Mouse (Mus musculus): ENCODE data around the gene Arhgap5. TPM values are rescaled to one million over a fixed set of nuclear protein-coding genes. Genes with fewer than 3 reads are reported as not detected.
A peak's percentile ranks its signal among the peaks of the same experiment; 100 is the strongest.

Arhgap5 gene
- polyA plus RNA-seq, 1 experiment, result 74.7 TPM

DNA sequence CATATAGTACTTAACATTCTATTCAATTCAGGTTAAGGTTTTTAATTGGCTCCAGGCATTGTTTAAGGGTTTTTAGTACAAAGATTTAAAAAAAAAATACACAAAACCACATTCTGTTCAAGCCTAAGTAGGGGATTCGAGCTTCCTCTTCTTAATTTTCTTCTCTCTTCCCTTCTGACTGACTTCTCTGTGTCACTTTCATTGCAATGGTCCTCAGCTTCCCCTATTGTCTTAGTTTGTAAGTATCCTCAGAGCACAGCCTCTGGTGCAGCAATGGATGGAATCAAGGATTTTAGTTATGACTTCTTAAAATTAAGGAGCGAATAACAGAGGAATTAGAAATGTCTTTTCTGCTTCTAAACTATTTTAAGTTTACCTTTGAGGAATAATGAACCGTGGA is 1.6 kb upstream of the Arhgap5 start:
- no peak for DNase-seq
- Histone ChIP-seq H3K4me3 (replicated peaks; ENCODE audit: insufficient read depth, low read depth, low read length) (no peak overlapping the region), H3K4me1 (ENCODE audit: control insufficient read depth, insufficient read depth, low read length) (no peaks in the 10 kb centered on the region), H3K27ac (ENCODE audit: insufficient read depth, low read length) (no peak overlapping the region), H3K27me3 (ENCODE audit: control insufficient read depth, insufficient read depth, low read length) (no peaks in the 10 kb centered on the region)
- TF ChIP-seq CTCF (IDR thresholded peaks at IDR 0.05; ENCODE audit: borderline replicate concordance, insufficient read depth, low read depth, low read length) (no peak), POLR2A (IDR thresholded peaks at IDR 0.05; ENCODE audit: borderline replicate concordance, insufficient read depth, low read length) (no peak)
- WGBS, result 84% methylated on average over 3 of the region's 3 CpGs

DNA sequence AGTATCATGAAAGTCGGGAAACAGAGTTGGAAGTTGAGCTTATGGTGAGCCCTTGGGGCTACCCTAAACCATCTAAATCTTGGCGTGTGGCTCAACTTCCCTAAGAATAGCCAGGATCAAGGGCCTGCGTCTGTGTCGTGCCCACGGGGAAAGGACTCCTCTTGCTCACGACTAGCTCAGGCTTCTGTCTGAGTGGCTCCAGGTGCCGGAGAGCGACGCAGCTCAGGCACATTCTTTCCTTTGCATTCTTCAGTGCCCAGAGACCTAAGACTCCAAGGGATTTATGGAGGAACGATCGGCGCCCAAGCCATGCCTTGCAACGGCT is 679 bp upstream of the Arhgap5 start:
- Histone ChIP-seq H3K4me1 (ENCODE audit: control insufficient read depth, insufficient read depth, low read length) (no peaks in the 10 kb centered on the region), H3K27me3 (ENCODE audit: control insufficient read depth, insufficient read depth, low read length) (no peaks in the 10 kb centered on the region), H3K4me3 (replicated peaks; ENCODE audit: insufficient read depth, low read depth, low read length) (peak overlapping the region; percentile 95), H3K27ac (ENCODE audit: insufficient read depth, low read length) (peak overlapping the region; percentile 67)
- WGBS, result under 1% methylated on average over 13 of the region's 13 CpGs
- TF ChIP-seq POLR2A (IDR thresholded peaks at IDR 0.05; ENCODE audit: borderline replicate concordance, insufficient read depth, low read length), result no peak
- no peak for TF ChIP-seq CTCF (IDR thresholded peaks at IDR 0.05; ENCODE audit: borderline replicate concordance, insufficient read depth, low read depth, low read length)
- no peak for DNase-seq

DNA sequence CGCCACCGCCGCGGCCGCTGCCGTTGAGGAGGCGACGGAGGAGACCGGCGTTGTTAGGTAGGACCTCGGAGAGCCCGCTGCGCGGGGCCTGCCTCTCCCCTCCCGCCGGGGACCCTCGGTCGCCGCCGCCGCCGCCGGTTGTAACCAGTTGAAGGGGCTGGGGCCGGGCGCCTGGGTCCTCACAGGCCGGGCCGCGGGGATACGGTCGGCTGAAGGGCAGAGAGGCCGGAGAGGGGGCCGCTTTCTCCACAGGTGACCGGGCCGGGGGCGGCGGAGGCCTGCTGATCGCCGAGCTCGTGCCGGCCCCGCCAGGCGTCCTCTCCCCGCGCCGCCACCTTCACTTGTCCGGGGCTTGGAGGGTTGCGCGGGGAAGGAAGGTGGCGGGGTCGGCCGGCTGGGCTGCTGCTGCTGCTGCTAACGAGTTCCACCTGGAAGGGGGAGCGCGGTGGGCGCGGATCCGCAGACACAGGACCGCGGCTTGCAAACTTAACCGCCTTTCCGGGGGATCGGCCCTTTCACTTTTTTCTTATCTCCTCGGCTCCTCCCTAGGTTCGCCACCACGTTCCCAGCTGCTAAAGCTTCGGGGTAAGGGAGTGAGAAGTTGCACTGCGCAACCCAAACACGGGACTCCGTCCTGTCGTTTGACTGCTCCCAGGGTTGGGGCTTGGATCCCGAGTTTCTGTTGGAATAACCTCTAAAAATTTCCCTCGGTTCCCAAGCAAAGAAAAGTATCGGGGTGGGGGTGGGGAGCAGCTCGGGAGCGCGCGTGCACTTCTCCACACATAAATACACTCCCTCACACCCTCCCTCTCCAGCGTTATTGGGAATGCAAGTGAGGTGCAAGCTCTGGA is 784 bp downstream of the Arhgap5 start:
- under 1% methylated on average over 78 of the region's 78 CpGs for WGBS
- Histone ChIP-seq H3K4me1 (ENCODE audit: control insufficient read depth, insufficient read depth, low read length) (no peaks in the 10 kb centered on the region), H3K4me3 (replicated peaks; ENCODE audit: insufficient read depth, low read depth, low read length) (peak overlapping the region; percentile 97), H3K27me3 (ENCODE audit: control insufficient read depth, insufficient read depth, low read length) (no peaks in the 10 kb centered on the region), H3K27ac (ENCODE audit: insufficient read depth, low read length) (peak overlapping the region; percentile 62)
- DNase-seq, result peak in 1 of 2 experiments; percentile 48
- TF ChIP-seq CTCF (IDR thresholded peaks at IDR 0.05; ENCODE audit: borderline replicate concordance, insufficient read depth, low read depth, low read length), result no peak
- no peak for TF ChIP-seq POLR2A (IDR thresholded peaks at IDR 0.05; ENCODE audit: borderline replicate concordance, insufficient read depth, low read length)

DNA sequence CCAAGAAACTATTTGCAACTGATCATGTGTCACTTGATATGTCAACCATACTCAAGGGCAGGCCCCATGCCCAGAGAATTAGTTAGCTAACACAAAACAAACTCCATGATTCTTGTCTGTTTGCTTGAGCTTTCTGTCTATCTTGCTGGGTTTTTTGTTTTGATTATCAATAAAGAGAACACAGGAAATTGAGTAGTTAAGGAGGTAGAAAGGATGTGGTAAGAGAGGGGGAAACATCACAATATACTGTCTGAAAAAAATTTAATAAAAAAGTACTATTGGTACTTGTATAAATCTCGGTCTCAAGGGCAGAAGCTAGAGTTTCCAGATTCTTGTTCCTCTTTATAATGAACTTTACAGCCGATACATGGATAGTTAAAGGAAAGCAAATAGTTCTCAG is 20.9 kb downstream of the Arhgap5 start:
- no peaks in the 10 kb centered on the region for H3K27me3 ChIP-seq (ENCODE audit: control insufficient read depth, insufficient read depth, low read length)
- 96% methylated on average over 2 of the region's 2 CpGs for WGBS
- H3K27ac ChIP-seq (ENCODE audit: insufficient read depth, low read length), result no peak overlapping the region
- TF ChIP-seq CTCF (IDR thresholded peaks at IDR 0.05; ENCODE audit: borderline replicate concordance, insufficient read depth, low read depth, low read length) (no peak), POLR2A (IDR thresholded peaks at IDR 0.05; ENCODE audit: borderline replicate concordance, insufficient read depth, low read length) (no peak)
- H3K4me3 ChIP-seq (replicated peaks; ENCODE audit: insufficient read depth, low read depth, low read length), result no peak overlapping the region
- DNase-seq, result no peak
- no peaks in the 10 kb centered on the region for H3K4me1 ChIP-seq (ENCODE audit: control insufficient read depth, insufficient read depth, low read length)

DNA sequence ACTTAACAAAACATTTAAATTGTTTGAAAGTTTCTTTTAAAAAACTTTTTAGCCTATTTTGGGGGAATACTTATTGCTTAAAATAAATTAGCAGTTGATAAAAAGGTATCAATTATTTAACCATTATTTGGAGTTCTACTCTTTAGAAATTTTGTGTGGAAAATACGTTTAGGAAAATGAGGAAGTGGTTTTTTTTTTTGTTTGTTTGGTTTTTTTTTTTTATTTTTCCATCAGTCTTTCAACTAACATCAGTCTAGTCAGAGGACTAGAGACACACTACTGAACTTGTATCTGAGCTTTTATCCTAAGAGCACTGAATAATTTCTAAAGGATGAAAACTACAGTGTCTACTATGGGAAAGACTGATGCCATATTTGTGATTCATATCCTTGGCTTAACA is 21.7 kb downstream of the Arhgap5 start:
- WGBS, result 90% methylated on average over 1 of the region's 1 CpGs
- TF ChIP-seq CTCF (IDR thresholded peaks at IDR 0.05; ENCODE audit: borderline replicate concordance, insufficient read depth, low read depth, low read length), result no peak
- no peak overlapping the region for H3K27ac ChIP-seq (ENCODE audit: insufficient read depth, low read length)
- no peak for DNase-seq
- H3K4me3 ChIP-seq (replicated peaks; ENCODE audit: insufficient read depth, low read depth, low read length), result no peak overlapping the region
- no peaks in the 10 kb centered on the region for H3K27me3 ChIP-seq (ENCODE audit: control insufficient read depth, insufficient read depth, low read length)
- no peaks in the 10 kb centered on the region for H3K4me1 ChIP-seq (ENCODE audit: control insufficient read depth, insufficient read depth, low read length)

DNA sequence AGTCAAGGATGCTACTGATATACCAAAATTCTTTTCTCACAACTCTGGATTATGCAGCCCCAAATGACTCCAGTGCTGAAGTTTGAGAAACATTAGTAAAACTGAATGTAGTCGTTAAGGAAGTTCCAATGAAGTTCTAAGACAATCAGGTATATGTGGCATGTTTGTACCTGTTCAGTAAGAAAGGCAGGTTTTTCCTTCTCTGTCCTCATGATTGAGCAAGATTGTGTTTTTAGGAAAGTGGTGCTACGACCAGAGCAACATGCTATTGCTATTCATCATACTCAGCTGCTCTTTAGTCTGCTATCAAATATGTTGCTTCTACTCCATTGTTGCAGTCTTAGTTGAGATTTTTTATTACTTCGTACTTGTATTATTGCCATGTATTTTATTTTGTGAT is 26.0 kb downstream of the Arhgap5 start:
- no peak overlapping the region for H3K27ac ChIP-seq (ENCODE audit: insufficient read depth, low read length)
- no peaks in the 10 kb centered on the region for H3K4me1 ChIP-seq (ENCODE audit: control insufficient read depth, insufficient read depth, low read length)
- 94% methylated on average over 3 of the region's 3 CpGs for WGBS
- no peak overlapping the region for H3K4me3 ChIP-seq (replicated peaks; ENCODE audit: insufficient read depth, low read depth, low read length)
- no peaks in the 10 kb centered on the region for H3K27me3 ChIP-seq (ENCODE audit: control insufficient read depth, insufficient read depth, low read length)
- no peak for TF ChIP-seq POLR2A (IDR thresholded peaks at IDR 0.05; ENCODE audit: borderline replicate concordance, insufficient read depth, low read length)
- TF ChIP-seq CTCF (IDR thresholded peaks at IDR 0.05; ENCODE audit: borderline replicate concordance, insufficient read depth, low read depth, low read length), result no peak
- no peak for DNase-seq

DNA sequence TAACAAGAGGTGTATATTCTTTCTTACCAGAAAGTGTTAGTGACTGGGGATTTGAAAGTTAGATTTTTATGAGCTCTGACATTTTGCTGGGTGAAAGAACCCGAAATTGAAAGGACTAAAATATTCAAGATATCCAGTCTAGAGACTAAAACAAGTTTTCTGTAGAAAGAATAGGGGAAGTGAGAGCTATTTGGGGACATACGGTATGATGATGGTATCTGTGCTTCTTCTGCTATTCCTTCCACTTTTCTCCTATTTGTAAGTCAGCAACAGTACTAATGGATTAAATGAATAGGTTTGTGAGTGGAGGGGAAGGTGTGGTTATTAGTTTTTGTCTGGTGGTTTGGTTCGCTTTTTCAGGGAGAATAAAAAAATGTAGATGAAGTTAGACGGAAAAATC is 37.5 kb downstream of the Arhgap5 start:
- no peaks in the 10 kb centered on the region for H3K4me1 ChIP-seq (ENCODE audit: control insufficient read depth, insufficient read depth, low read length)
- H3K4me3 ChIP-seq (replicated peaks; ENCODE audit: insufficient read depth, low read depth, low read length), result no peak overlapping the region
- TF ChIP-seq POLR2A (IDR thresholded peaks at IDR 0.05; ENCODE audit: borderline replicate concordance, insufficient read depth, low read length), result no peak
- TF ChIP-seq CTCF (IDR thresholded peaks at IDR 0.05; ENCODE audit: borderline replicate concordance, insufficient read depth, low read depth, low read length), result no peak
- no peak for DNase-seq
- H3K27me3 ChIP-seq (ENCODE audit: control insufficient read depth, insufficient read depth, low read length), result no peaks in the 10 kb centered on the region
- no peak overlapping the region for H3K27ac ChIP-seq (ENCODE audit: insufficient read depth, low read length)
- WGBS, result 84% methylated on average over 4 of the region's 4 CpGs

DNA sequence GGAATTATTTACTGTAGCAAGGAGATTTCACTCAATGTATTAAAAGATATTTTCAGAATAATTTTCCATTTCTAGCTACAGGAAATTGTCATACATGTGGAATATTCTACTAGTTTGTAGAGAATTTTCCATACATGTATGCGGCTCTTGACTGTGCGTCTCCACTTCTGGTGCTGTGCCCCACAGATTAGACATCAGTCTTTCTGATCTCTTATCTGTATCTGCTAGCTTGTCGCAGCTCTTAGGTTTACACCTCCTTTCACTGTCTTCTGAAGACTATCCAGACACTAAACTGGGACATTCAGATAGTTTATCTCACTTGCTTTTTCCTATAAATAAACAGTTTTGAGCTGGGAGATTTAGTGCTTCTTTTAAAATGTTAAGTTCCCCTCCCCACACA is 40.8 kb downstream of the Arhgap5 start:
- no peak for DNase-seq
- TF ChIP-seq POLR2A (IDR thresholded peaks at IDR 0.05; ENCODE audit: borderline replicate concordance, insufficient read depth, low read length), result no peak
- no peak for TF ChIP-seq CTCF (IDR thresholded peaks at IDR 0.05; ENCODE audit: borderline replicate concordance, insufficient read depth, low read depth, low read length)
- Histone ChIP-seq H3K27ac (ENCODE audit: insufficient read depth, low read length) (no peak overlapping the region), H3K4me1 (ENCODE audit: control insufficient read depth, insufficient read depth, low read length) (no peaks in the 10 kb centered on the region), H3K27me3 (ENCODE audit: control insufficient read depth, insufficient read depth, low read length) (no peaks in the 10 kb centered on the region), H3K4me3 (replicated peaks; ENCODE audit: insufficient read depth, low read depth, low read length) (no peak overlapping the region)
- WGBS, result 93% methylated on average over 3 of the region's 3 CpGs
